Mouse (Mus musculus) heart, adult 18-20 months (tissue): ENCODE data around the gene Atat1. TPM values are rescaled to one million over a fixed set of nuclear protein-coding genes. Genes with fewer than 3 reads are reported as not detected.

Experiments
- microRNA-seq, 2 experiments: library from miRNA; unstranded; fragments of <30 nt; microRNA quantifications; one replicate each; pipeline ENCODE4 v1.2.0; 2022
- total RNA-seq, 2 experiments: library from RNA; stranded (reverse); gene quantifications; 2 replicates each; pipeline ENCODE4 v1.2.3; 2021

Gene Atat1
- total RNA-seq, 2 experiments from 2014 or later: 5.9 to 6.5 TPM

Small RNAs within 50 kb of the gene (microRNA-seq; reads per million reads assigned to microRNA genes)
- gene Gm28033: 0 to 0.76 reads per million in 2 experiments
- gene Mir1894: 0 reads per million in 2 experiments

Other genes starting within 250 kb of the Atat1 start
- gene Vars2, start 242.5 kb downstream of the Atat1 start, total RNA-seq: 10 to 100 TPM; 27.6 to 28.9 TPM
- gene Gtf2h4, start 236.3 kb downstream of the Atat1 start, total RNA-seq: 10 to 100 TPM; 21.3 to 23.5 TPM
- gene Ddr1, start 205.5 kb downstream of the Atat1 start, total RNA-seq: 10 to 100 TPM; 21.7 to 24.0 TPM
- gene Ier3, start 88.4 kb downstream of the Atat1 start, total RNA-seq: 10 to 100 TPM; 20.2 to 25.6 TPM
- 100 to 1,000 TPM; 146 to 154 TPM for gene Flot1, start 86.8 kb downstream of the Atat1 start, total RNA-seq
- 10 to 100 TPM; 89.4 to 92.2 TPM for gene Tubb5, start 71.8 kb downstream of the Atat1 start, total RNA-seq
- 10 to 100 TPM; 13.3 to 17.8 TPM for gene Mdc1, start 68.6 kb downstream of the Atat1 start, total RNA-seq
- gene Nrm, start 48.8 kb downstream of the Atat1 start, total RNA-seq: 1 to 10 TPM; 1.8 to 2.5 TPM
- 10 to 100 TPM; 15.5 to 15.7 TPM for gene Ppp1r18, start 44.5 kb downstream of the Atat1 start, total RNA-seq
- gene Dhx16, start 30.3 kb downstream of the Atat1 start, total RNA-seq: 10 to 100 TPM; 18.3 to 20.4 TPM
- 100 to 1,000 TPM; 101 to 105 TPM for gene 2310061I04Rik, start 12.6 kb downstream of the Atat1 start, total RNA-seq
- 10 to 100 TPM; 52.1 to 64.7 TPM for gene Mrps18b, start 6.3 kb upstream of the Atat1 start, total RNA-seq
- 10 to 100 TPM; 22.4 to 28.8 TPM for gene Ppp1r10, start 6.4 kb upstream of the Atat1 start, total RNA-seq
- gene Abcf1, start 59.7 kb upstream of the Atat1 start, total RNA-seq: 10 to 100 TPM; 67.3 to 68.4 TPM
- 10 to 100 TPM; 32.0 to 34.7 TPM for gene Gnl1, start 69.8 kb upstream of the Atat1 start, total RNA-seq
- gene Prr3, start 70.2 kb upstream of the Atat1 start, total RNA-seq: 1 to 10 TPM; 3.3 to 3.4 TPM
- gene H2-T24, start 110.5 kb upstream of the Atat1 start, total RNA-seq: 1 to 10 TPM; 6.5 to 6.7 TPM
- gene H2-T23, start 122.8 kb upstream of the Atat1 start, total RNA-seq: 10 to 100 TPM; 31.7 to 56.7 TPM
- gene H2-T22, start 132.7 kb upstream of the Atat1 start, total RNA-seq: 10 to 100 TPM; 15.0 to 23.6 TPM
- gene Gm6034, start 132.9 kb upstream of the Atat1 start, total RNA-seq: not detected
- gene Gm11127, start 148.3 kb upstream of the Atat1 start, total RNA-seq: 10 to 100 TPM in 1 of 2 experiments, 1 to 10 TPM in 1; 5.4 to 10.0 TPM
- under 1 TPM; 0.27 to 0.28 TPM for gene Gm19684, start 211.6 kb upstream of the Atat1 start, total RNA-seq
- gene Gm7030, start 219.3 kb upstream of the Atat1 start, total RNA-seq: under 1 TPM in 1 of 2 experiments, not detected in 1; 0.55 TPM